25 mouse cellular contexts compared by ENCODE assay signal in the genomic region with DNA sequence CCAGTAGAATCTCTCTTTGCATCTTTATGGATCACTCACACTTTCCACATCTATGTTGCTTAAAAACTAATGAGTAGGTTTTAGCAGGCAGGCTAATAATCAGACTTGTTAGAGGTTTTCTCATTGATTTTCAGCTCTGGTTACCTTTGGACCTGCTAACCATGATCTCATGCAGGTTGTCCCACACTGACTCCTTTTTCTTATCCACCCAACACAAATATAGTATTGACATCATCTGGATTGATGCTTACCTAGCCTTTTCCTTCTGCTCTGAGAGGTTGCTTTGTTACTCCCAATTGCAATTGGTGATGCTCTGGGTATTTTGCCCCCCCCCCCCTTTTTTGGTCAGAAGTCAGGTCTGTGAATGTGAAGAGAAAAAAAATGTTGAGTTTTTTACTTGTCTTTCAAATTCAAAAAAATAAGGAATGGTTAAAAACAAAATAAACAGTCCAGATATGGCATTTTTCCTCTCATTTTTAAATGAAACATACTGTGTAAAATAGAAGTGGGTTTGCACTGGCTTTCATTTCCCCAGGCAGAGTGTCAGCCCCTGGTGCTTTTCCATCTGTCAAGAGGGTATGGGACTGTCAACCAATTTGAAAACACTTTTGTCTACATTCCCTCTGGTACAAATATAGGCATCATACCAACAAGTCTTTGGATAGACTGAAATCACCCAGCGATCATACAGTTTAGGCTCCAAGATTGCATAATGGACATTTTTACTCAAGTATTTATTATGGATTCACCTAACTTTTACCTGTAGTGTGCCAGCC.
DNase-seq lines count a peak whose midpoint lies in the region; ATAC-seq and TF ChIP-seq lines count a peak whose summit lies in the region.
"Had no signal": no experiment of that assay in that cellular context is flagged by ENCODE, and none has a peak within 500 bp of the region (broad histone marks: within the 10 kb centered on the region; RNA-seq: fewer than 3 reads in every experiment).

No protein-coding gene starts in this region.

- WGBS in lung, adult 2 months: 94% methylated on average over 1 of the region's 1 CpGs

- intact Hi-C loops in left cerebral cortex, postnatal 4 days (cut with DNase I): no loop called here
- intact Hi-C loops in left cerebral cortex, postnatal 14 days (cut with DNase I): no loop called here

- no peaks in the 10 kb centered on the region for H3K4me1 ChIP-seq in lung, adult 2 months (ENCODE audit: control insufficient read depth, insufficient read depth, low read length)
- H3K4me1 ChIP-seq: midbrain, embryonic 15.5 days; neural tube, embryonic 12.5 days had no signal

- peak; percentile 16 for DNase-seq in left cerebral cortex, postnatal 4 days
- DNase-seq in left cerebral cortex, postnatal 14 days (ENCODE audit: low spot score in 2 of 2): no peak
- peak; percentile 82 to 90 for DNase-seq in cerebellum, adult 18-20 months
- peak; percentile 80 to 86 for DNase-seq in cerebellum, postnatal 10 days
- DNase-seq in lung, adult 2 months: no peak
- no peak for DNase-seq in urinary bladder, postnatal 4 days (ENCODE audit: low spot score in 2 of 2)
- DNase-seq: adrenal gland, postnatal 14 days; gastrocnemius, postnatal 10 days; heart, postnatal 14 days; kidney, adult 8-10 months; kidney, postnatal 4 days; layer of hippocampus, postnatal 36 days; liver; lung, embryonic 14.5 days; lung, postnatal 14 days; right cerebral cortex, adult 18-20 months; spleen, adult 18-20 months; thymus, postnatal 14 days had no signal

- H3K4me3 ChIP-seq in lung, adult 2 months (replicated peaks; ENCODE audit: extremely low read depth, low read depth, low read length): no peak overlapping the region
- H3K4me3 ChIP-seq: midbrain, embryonic 15.5 days; myocyte; neural tube, embryonic 12.5 days had no signal

- no peak for ATAC-seq in monocyte, adult 5-6 weeks (replicated peaks; ENCODE audit: insufficient number of reproducible peaks, low FRiP score, low TSS enrichment, poor library complexity, severe bottlenecking)
- ATAC-seq: forebrain, embryonic 16.5 days; intestine, embryonic 16.5 days; midbrain, embryonic 15.5 days; Patski had no signal

- TF ChIP-seq POLR2A in lung, adult 2 months (IDR thresholded peaks at IDR 0.05; ENCODE audit: borderline replicate concordance, extremely low read depth, low read depth, low read length): no peak

- TF ChIP-seq CTCF in lung, adult 2 months (IDR thresholded peaks at IDR 0.05; ENCODE audit: insufficient read depth, low read length): no peak

Comparison
In these comparisons a context has a peak if more than half of its experiments do, and no peak if none do; other contexts are left out.
1. DNase-seq: peak in left cerebral cortex, postnatal 4 days (single experiment), cerebellum, adult 18-20 months (2 of 2) and cerebellum, postnatal 10 days (2 of 2); none in left cerebral cortex, postnatal 14 days (0 of 2), lung, adult 2 months (single experiment) and urinary bladder, postnatal 4 days (0 of 2).